Mouse (Mus musculus) heart, embryonic 12.5 days (tissue): ENCODE data around the gene Olfr1098. TPM values are rescaled to one million over a fixed set of nuclear protein-coding genes. Genes with fewer than 3 reads are reported as not detected.

Experiments
- ATAC-seq: fragments of 200-750 bp; cut with Nextera tagmentation; 2 replicates; pipeline ENCODE4 v1.8.0; 2017; ENCODE audit warnings: moderate TSS enrichment, moderate library complexity; ENCODE audit not compliant: insufficient number of reproducible peaks, low FRiP score
- H3K27ac ChIP-seq: fragments of 300-500 bp; sonication (generic); 2 replicates; pipeline ENCODE4 v1.5.1; 2016; ENCODE audit warnings: mild to moderate bottlenecking, moderate library complexity; ENCODE audit not compliant: poor library complexity, severe bottlenecking
- H3K27me3 ChIP-seq: fragments of 300-500 bp; sonication (generic); replicated peaks from 2 replicates; pipeline ENCODE4 v1.6.1; 2016; ENCODE audit warnings: mild to moderate bottlenecking, moderate library complexity
- H3K36me3 ChIP-seq: fragments of 300-500 bp; sonication (generic); 2 replicates; pipeline ENCODE4 v1.6.1; 2016; ENCODE audit warnings: mild to moderate bottlenecking, moderate library complexity
- H3K4me1 ChIP-seq: fragments of 300-500 bp; sonication (generic); replicated peaks from 2 replicates; pipeline ENCODE4 v1.6.1; 2016; ENCODE audit warnings: mild to moderate bottlenecking
- H3K4me2 ChIP-seq: fragments of 300-500 bp; sonication (generic); 2 replicates; pipeline ENCODE4 v1.6.1; 2016; ENCODE audit warnings: mild to moderate bottlenecking, moderate library complexity
- H3K4me3 ChIP-seq: fragments of 300-500 bp; sonication (generic); 2 replicates; pipeline ENCODE4 v1.5.1; 2016; ENCODE audit warnings: mild to moderate bottlenecking
- H3K9ac ChIP-seq: fragments of 300-500 bp; sonication (generic); 2 replicates; pipeline ENCODE4 v1.6.1; 2016; ENCODE audit warnings: mild to moderate bottlenecking, moderate library complexity
- H3K9me3 ChIP-seq: fragments of 300-500 bp; sonication (generic); replicated peaks from 2 replicates; pipeline ENCODE4 v1.6.1; 2016; ENCODE audit warnings: mild to moderate bottlenecking, moderate library complexity
- WGBS: fragments of 180-500 bp; shearing (Covaris S2); methylation state at CpG from one replicate; pipeline ENCODE4 v1.1.7; 2016; 5-methylcytosine and 5-hydroxymethylcytosine counted together
- polyA plus RNA-seq: library from polyadenylated mRNA; unstranded; fragments of >200 nt; fragmentation: Nextera tagmentation; extraction: Ambion mirVana; gene quantifications from 2 replicates; pipeline ENCODE4 v1.2.1, GENCODE M21; 2016

The Olfr1098 gene
- polyA plus RNA-seq = not detected in 2 replicates

GRCm38 (mm10) chr2:86924445-86924844, at the start of gene Olfr1098:
Olfr1098 (minus strand) TSS chr2:86924545.
- H3K4me2 ChIP-seq = no peak within 1 kb of the TSS
- H3K27ac ChIP-seq = no peak within 1 kb of the TSS
- no peaks in the 10 kb centered on the region for H3K36me3 ChIP-seq
- ATAC-seq = no peak
- no peak within 1 kb of the TSS for H3K9ac ChIP-seq
- WGBS = 79% methylated on average over 1 of the region's 1 CpGs
- H3K9me3 ChIP-seq = no peaks in the 10 kb centered on the region
- no peak within 1 kb of the TSS for H3K4me3 ChIP-seq
- no peaks in the 10 kb centered on the region for H3K27me3 ChIP-seq
- H3K4me1 ChIP-seq = no peaks in the 10 kb centered on the region

GRCm38 (mm10) chr2:86960593-86960992, 36.2 kb upstream of the Olfr1098 start, which contains the start of gene Olfr1099:
Olfr1099 (minus strand) TSS chr2:86960693.
- H3K4me3 ChIP-seq = no peak within 1 kb of the TSS
- H3K9ac ChIP-seq = no peak within 1 kb of the TSS
- H3K27ac ChIP-seq = no peak within 1 kb of the TSS
- H3K36me3 ChIP-seq = no peaks in the 10 kb centered on the region
- H3K9me3 ChIP-seq = no peaks in the 10 kb centered on the region
- 75% methylated on average over 1 of the region's 1 CpGs for WGBS
- no peaks in the 10 kb centered on the region for H3K27me3 ChIP-seq
- H3K4me2 ChIP-seq = no peak within 1 kb of the TSS
- no peak for ATAC-seq
- H3K4me1 ChIP-seq = no peaks in the 10 kb centered on the region

- H3K9ac ChIP-seq = no peak overlapping the region
- H3K4me3 ChIP-seq = no peak overlapping the region
- ATAC-seq = no peak
- H3K4me2 ChIP-seq = no peak overlapping the region
- no peak overlapping the region for H3K27ac ChIP-seq
- H3K36me3 ChIP-seq = no peaks in the 10 kb centered on the region
- H3K27me3 ChIP-seq = no peaks in the 10 kb centered on the region
- no peaks in the 10 kb centered on the region for H3K4me1 ChIP-seq
- H3K9me3 ChIP-seq = no peaks in the 10 kb centered on the region
Measured at GRCm38 (mm10) chr2:86926557-86926956, 2.2 kb upstream of the Olfr1098 start.

DNA sequence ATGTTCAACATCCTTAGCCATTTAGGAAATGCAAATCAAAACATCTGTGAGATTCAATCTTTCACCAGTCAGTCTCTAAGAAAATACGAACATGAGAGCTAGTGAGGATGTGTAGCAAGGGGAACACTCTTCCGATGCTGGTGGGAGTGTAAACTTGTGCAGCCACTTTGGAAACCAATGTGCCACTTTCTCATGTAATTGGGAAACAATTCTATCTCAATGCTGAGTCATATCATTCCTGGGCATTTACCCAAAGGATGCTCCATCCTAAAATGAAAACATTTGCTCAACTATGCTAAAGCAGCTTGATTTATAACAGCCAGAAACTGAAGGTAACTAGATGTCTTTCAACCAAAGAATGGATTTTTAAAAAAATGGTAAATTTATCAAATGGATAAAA, 18.7 kb downstream of the Olfr1098 start:
- Histone ChIP-seq H3K9ac (no peak overlapping the region), H3K27ac (no peak overlapping the region), H3K4me2 (no peak overlapping the region), H3K4me3 (no peak overlapping the region), H3K4me1 (no peaks in the 10 kb centered on the region), H3K27me3 (no peaks in the 10 kb centered on the region), H3K36me3 (no peaks in the 10 kb centered on the region), H3K9me3 (no peaks in the 10 kb centered on the region)
- 78% methylated on average over 2 of the region's 2 CpGs for WGBS
- ATAC-seq = no peak

DNA sequence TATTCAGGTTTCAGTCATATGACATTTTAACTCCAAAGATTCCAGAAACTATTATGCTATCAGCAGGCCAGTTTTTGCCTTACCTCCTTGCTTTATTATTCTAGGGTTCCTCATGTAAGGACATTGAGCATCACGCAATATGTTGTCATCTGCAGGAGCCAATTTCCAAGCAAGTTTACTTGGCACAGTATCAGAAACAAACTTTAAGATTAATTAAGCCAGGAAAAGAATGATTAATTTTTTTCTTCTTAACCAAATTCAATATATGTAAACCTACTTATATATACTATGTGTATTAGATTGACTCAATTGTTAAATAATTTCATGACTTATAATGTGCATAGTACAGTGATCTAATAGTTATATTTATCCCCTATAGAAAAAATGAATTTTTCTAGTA, 32.2 kb downstream of the Olfr1098 start, which contains the start of gene Olfr1097:
Gene Olfr1097 (minus strand): TSS at position 101 of the 400 bp plus-strand sequence.
- WGBS = 89% methylated on average over 1 of the region's 1 CpGs
- H3K27me3 ChIP-seq = no peaks in the 10 kb centered on the region
- no peaks in the 10 kb centered on the region for H3K4me1 ChIP-seq
- ATAC-seq = no peak
- H3K4me2 ChIP-seq = no peak within 1 kb of the TSS
- no peak within 1 kb of the TSS for H3K9ac ChIP-seq
- no peaks in the 10 kb centered on the region for H3K36me3 ChIP-seq
- H3K27ac ChIP-seq = no peak within 1 kb of the TSS
- H3K9me3 ChIP-seq = no peaks in the 10 kb centered on the region
- H3K4me3 ChIP-seq = no peak within 1 kb of the TSS

- H3K27me3 ChIP-seq = no peaks in the 10 kb centered on the region
- ATAC-seq = no peak
- H3K9me3 ChIP-seq = no peaks in the 10 kb centered on the region
- no peak within 1 kb of the TSS for H3K4me2 ChIP-seq
- H3K4me1 ChIP-seq = no peaks in the 10 kb centered on the region
- 72% methylated on average over 1 of the region's 1 CpGs for WGBS
- no peak within 1 kb of the TSS for H3K4me3 ChIP-seq
- no peak within 1 kb of the TSS for H3K9ac ChIP-seq
- H3K36me3 ChIP-seq = no peaks in the 10 kb centered on the region
- H3K27ac ChIP-seq = no peak within 1 kb of the TSS
Measured at GRCm38 (mm10) chr2:86874702-86875101, 49.6 kb downstream of the Olfr1098 start, which contains the start of gene Gm13723. Gm13723 (minus strand) TSS chr2:86874802.

Other genes with a start within 250 kb of the Olfr1098 start
- gene Olfr1086, start 244.5 kb downstream of the Olfr1098 start, polyA plus RNA-seq = not detected in 2 replicates
- not detected in 2 replicates for gene Olfr1087, start 226.2 kb downstream of the Olfr1098 start, polyA plus RNA-seq
- not detected in 2 replicates for gene Olfr1089, start 190.8 kb downstream of the Olfr1098 start, polyA plus RNA-seq
- gene Olfr1090, start 165.6 kb downstream of the Olfr1098 start, polyA plus RNA-seq = not detected in 2 replicates
- gene Olfr1093, start 142.1 kb downstream of the Olfr1098 start, polyA plus RNA-seq = not detected in 2 replicates
- gene Olfr141, start 114.5 kb downstream of the Olfr1098 start, polyA plus RNA-seq = not detected in 2 replicates
- not detected in 2 replicates for gene Olfr1094, start 99.9 kb downstream of the Olfr1098 start, polyA plus RNA-seq
- not detected in 2 replicates for gene Olfr1095, start 72.8 kb downstream of the Olfr1098 start, polyA plus RNA-seq
- gene Gm13723, start 49.7 kb downstream of the Olfr1098 start, polyA plus RNA-seq = not detected in 2 replicates
- not detected in 2 replicates for gene Olfr1097, start 32.3 kb downstream of the Olfr1098 start, polyA plus RNA-seq
- not detected in 2 replicates for gene Olfr1099, start 36.1 kb upstream of the Olfr1098 start, polyA plus RNA-seq
- not detected in 2 replicates for gene Olfr1100, start 55.4 kb upstream of the Olfr1098 start, polyA plus RNA-seq
- not detected in 2 replicates for gene Olfr1101, start 66.7 kb upstream of the Olfr1098 start, polyA plus RNA-seq
- gene Olfr1102, start 73.9 kb upstream of the Olfr1098 start, polyA plus RNA-seq = not detected in 2 replicates
- gene Olfr1104, start 102.5 kb upstream of the Olfr1098 start, polyA plus RNA-seq = not detected in 2 replicates
- not detected in 2 replicates for gene Olfr1105, start 112.0 kb upstream of the Olfr1098 start, polyA plus RNA-seq
- not detected in 2 replicates for gene Olfr1106, start 127.7 kb upstream of the Olfr1098 start, polyA plus RNA-seq
- gene Olfr1107, start 151.3 kb upstream of the Olfr1098 start, polyA plus RNA-seq = not detected in 2 replicates
- not detected in 2 replicates for gene Olfr1109, start 171.5 kb upstream of the Olfr1098 start, polyA plus RNA-seq
- not detected in 2 replicates for gene Olfr259, start 190.0 kb upstream of the Olfr1098 start, polyA plus RNA-seq
- gene Olfr1110, start 215.8 kb upstream of the Olfr1098 start, polyA plus RNA-seq = not detected in 2 replicates
- gene Olfr1111, start 228.1 kb upstream of the Olfr1098 start, polyA plus RNA-seq = not detected in 2 replicates